Mouse (Mus musculus): ENCODE results near the gene Mkrn2. TPM values are rescaled to one million over a fixed set of nuclear protein-coding genes. Genes with fewer than 3 reads are reported as not detected.

Gene Mkrn2
- total RNA-seq, 2 experiments from 2014 or later = 42.2 to 46.1 TPM

Other genes starting within 250 kb of the Mkrn2 start
- gene Pparg, start 241.0 kb upstream of the Mkrn2 start, total RNA-seq (2021) = 10 to 100 TPM; 24.8 to 30.2 TPM
- 10 to 100 TPM; 18.4 to 20.7 TPM for gene Tsen2, start 57.2 kb upstream of the Mkrn2 start, total RNA-seq (2021)
- 1 to 10 TPM in 1 of 2 experiments, under 1 TPM in 1; 0.45 to 1.2 TPM for gene Mkrn2os, start 9.3 kb upstream of the Mkrn2 start, total RNA-seq (2021)
- 100 to 1,000 TPM; 125 to 131 TPM for gene Raf1, start 74.7 kb downstream of the Mkrn2 start, total RNA-seq (2021)
- gene Tmem40, start 160.5 kb downstream of the Mkrn2 start, total RNA-seq (2021) = 1 to 10 TPM; 1.2 to 1.5 TPM
- gene Cand2, start 172.6 kb downstream of the Mkrn2 start, total RNA-seq (2021) = 10 to 100 TPM; 23.4 to 24.2 TPM
- 1,000 to 10,000 TPM; 1,843 to 1,894 TPM for gene Rpl32, start 206.8 kb downstream of the Mkrn2 start, total RNA-seq (2021)
- gene Efcab12, start 236.5 kb downstream of the Mkrn2 start, total RNA-seq (2021) = 1 to 10 TPM in 1 of 2 experiments, under 1 TPM in 1; 0.96 to 1.9 TPM